Mouse (Mus musculus): Measurements from ENCODE around the gene Cfap65. TPM values are rescaled to one million over a fixed set of nuclear protein-coding genes. Genes with fewer than 3 reads are reported as not detected.

Gene Cfap65
- total and polyA plus RNA-seq, 3 experiments: not detected

DNA sequence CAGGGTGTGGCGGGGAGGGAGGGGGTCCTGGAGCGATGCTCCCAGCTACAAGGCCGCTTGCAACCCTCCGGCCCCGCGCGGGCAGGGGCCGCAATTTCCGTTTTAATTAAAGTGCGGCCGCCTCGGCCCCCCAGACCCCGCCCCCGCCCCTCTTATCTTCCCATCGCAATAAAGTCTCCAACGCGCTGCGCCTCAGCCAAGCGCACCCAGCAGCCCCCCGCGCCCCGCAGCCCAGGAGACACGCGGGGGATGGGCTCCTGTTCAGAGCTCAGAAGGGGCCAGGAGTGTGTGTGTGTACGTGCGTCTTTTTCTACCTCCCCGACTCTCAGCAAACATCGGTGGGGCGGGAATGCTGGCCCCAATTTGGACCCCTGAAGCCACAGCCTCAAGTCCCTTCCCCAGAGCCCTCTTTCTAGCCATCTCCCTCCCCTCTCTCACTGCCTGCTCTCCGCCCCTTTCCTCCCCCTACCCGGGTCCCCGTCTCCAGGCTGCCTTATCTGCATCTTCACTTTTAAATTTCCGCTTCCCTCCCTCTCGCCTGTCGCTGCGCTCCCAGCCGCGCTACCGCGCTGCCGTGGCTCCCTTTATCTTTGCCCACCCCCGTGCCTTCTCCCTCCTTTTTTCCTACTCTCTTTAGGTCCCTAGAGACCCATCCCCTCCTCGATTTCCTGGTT, 49.9 kb downstream of the Cfap65 start, which contains the start of gene Fev (continued):
- TF ChIP-seq MAZ (IDR thresholded peaks at IDR 0.05; ENCODE audit: low read depth, low read length) (no peak), KAT2A (conservative IDR thresholded peaks at IDR 0.05; ENCODE audit: low read depth, low read length) (no peak)

DNA sequence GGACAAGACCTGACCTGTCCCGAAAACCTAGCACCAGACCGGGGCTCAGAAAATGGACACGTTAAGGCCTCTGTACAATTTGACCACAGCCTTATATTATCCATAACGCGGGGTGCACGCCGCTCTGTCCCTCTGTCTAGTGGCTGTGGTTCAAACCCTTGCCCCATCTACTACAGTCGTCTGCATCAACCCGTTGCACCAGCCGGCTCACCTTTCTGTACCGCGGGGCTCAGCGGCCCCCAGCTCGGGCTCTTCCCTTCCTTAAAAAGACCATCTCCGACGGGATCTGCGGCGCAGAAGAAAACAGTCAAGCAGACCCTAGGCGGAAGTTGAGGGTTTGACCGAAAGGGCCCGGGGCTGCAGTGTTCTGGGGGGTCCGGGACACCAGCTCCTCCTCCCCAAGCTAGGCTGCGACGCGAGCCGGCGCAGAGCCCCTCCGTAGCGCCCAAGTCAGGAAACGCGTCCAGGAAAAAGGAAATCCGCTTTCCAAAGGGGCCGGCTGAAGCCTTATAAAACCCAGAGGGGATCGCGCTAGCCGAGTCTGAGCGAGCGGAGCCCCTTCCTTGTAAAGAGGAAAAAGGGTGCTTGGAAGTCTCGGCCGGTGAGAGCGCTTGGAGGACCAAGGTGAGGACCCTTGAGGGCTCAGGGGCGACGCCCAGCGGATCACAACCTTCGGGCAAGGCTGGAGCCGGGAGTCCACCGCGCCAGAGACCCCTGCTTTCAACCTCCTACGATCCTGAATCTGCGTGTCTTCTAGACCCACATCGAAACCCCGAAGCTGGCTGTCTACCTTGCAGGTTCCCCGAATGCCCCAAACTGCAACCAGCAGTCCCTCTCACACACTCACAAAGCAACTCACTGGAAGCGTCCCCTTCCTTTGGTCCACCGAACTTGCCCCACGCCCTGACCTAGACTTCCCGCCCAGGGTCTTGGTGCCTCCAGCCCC, 50.9 kb downstream of the Cfap65 start:
- no peak overlapping the region for H3K9ac ChIP-seq (ENCODE audit: control insufficient read depth, low read depth, low read length, poor library complexity, severe bottlenecking)
- H3K79me2 ChIP-seq (ENCODE audit: control insufficient read depth, insufficient read depth, low read length, poor library complexity): no peaks in the 10 kb centered on the region
- no peaks in the 10 kb centered on the region for H3K27me3 ChIP-seq (ENCODE audit: control insufficient read depth in 1 of 2, insufficient read depth in 2 of 2, low read length in 2 of 2)
- no peaks in the 10 kb centered on the region for H3K9me3 ChIP-seq (replicated peaks; ENCODE audit: insufficient read depth, low read length)
- H3K4me3 ChIP-seq (ENCODE audit: control insufficient read depth in 1 of 2, insufficient read depth in 1 of 2, low read depth in 2 of 2, low read length in 2 of 2): no peak overlapping the region
- no peaks in the 10 kb centered on the region for H3K36me3 ChIP-seq (ENCODE audit: control insufficient read depth in 1 of 2, insufficient read depth in 2 of 2, low read length in 2 of 2)
- TF ChIP-seq EP300 (IDR thresholded peaks at IDR 0.05; ENCODE audit: low read depth in 1 of 2, low read length in 2 of 2) (no peak), CHD1 (IDR thresholded peaks at IDR 0.05; ENCODE audit: low read depth, low read length) (no peak), GATA1 (IDR thresholded peaks at IDR 0.05; ENCODE audit: low read depth, low read length) (no peak), MAFK (IDR thresholded peaks at IDR 0.05; ENCODE audit: borderline replicate concordance, low read depth, low read length) (no peak), ZMIZ1 (IDR thresholded peaks at IDR 0.05; ENCODE audit: low read depth, low read length) (no peak), GABPA (IDR thresholded peaks at IDR 0.05; ENCODE audit: low read depth, low read length) (no peak), CTCF (IDR thresholded peaks at IDR 0.05 in 2 of 3, conservative IDR thresholded peaks at IDR 0.05 in 1 of 3; ENCODE audit: control insufficient read depth in 1 of 3, insufficient read depth in 1 of 3, low read depth in 2 of 3, low read length in 3 of 3, poor library complexity in 1 of 3, severe bottlenecking in 1 of 3) (no peak), RCOR1 (IDR thresholded peaks at IDR 0.05; ENCODE audit: low read depth, low read length) (no peak), SIN3A (IDR thresholded peaks at IDR 0.05; ENCODE audit: low read length) (no peak), BHLHE40 (IDR thresholded peaks at IDR 0.05; ENCODE audit: borderline replicate concordance, low read depth, low read length) (no peak), SMC3 (IDR thresholded peaks at IDR 0.05; ENCODE audit: low read depth, low read length) (no peak), E2F4 (IDR thresholded peaks at IDR 0.05; ENCODE audit: borderline replicate concordance, low read depth, low read length) (no peak), TAL1 (IDR thresholded peaks at IDR 0.05; ENCODE audit: low read length) (no peak), RAD21 (IDR thresholded peaks at IDR 0.05; ENCODE audit: low read depth, low read length) (no peak), ETS1 (IDR thresholded peaks at IDR 0.05; ENCODE audit: low read depth, low read length) (no peak), NELFE (IDR thresholded peaks at IDR 0.05; ENCODE audit: low read depth, low read length) (no peak), KAT2A (conservative IDR thresholded peaks at IDR 0.05; ENCODE audit: low read depth, low read length) (no peak), MAX (IDR thresholded peaks at IDR 0.05; ENCODE audit: low read length) (no peak), ZKSCAN1 (IDR thresholded peaks at IDR 0.05; ENCODE audit: low read depth, low read length) (no peak), POLR2AphosphoS5 (IDR thresholded peaks at IDR 0.05; ENCODE audit: borderline replicate concordance, low read depth, low read length) (no peak)
- no peak for DNase-seq (ENCODE audit: low read depth, low spot score)
- no peaks in the 10 kb centered on the region for H3K4me1 ChIP-seq (ENCODE audit: control insufficient read depth in 1 of 2, insufficient read depth in 2 of 2, low read length in 2 of 2)
- no peak overlapping the region for H3K27ac ChIP-seq (ENCODE audit: control insufficient read depth, low read depth, low read length)

Measured in MEL (cell line).